Mouse (Mus musculus): Measurements from ENCODE around the gene Itgb8.

DNA sequence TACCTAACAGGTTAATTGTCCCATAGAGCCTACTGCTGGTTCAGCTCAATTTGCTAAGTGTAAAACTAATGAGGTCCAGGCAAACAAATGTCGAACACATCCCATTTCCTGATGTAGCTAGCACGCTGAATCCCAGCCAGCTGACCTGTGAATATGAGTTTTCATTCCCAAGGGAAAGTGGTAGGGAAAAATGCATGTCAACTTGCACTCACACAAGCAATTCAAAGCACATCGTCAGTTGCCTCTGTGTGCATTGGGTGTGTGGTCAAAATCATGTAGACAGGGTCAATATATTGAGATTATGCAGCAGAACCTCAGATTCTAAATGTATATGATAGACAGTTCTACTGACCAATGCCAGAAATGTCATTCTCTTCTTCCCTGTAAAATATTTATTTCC is 69.5 kb downstream of the Itgb8 start:
- TF ChIP-seq CTCF (IDR thresholded peaks at IDR 0.05; ENCODE audit: low read depth): no peak
- TF ChIP-seq EP300 (IDR thresholded peaks at IDR 0.05; ENCODE audit: low read depth): no peak

Measured in liver, embryonic 14.5 days (tissue).